Mouse (Mus musculus) forebrain, embryonic 13.5 days (tissue): ENCODE measurements around the gene Calm1. TPM values are rescaled to one million over a fixed set of nuclear protein-coding genes. Genes with fewer than 3 reads are reported as not detected.
"Not testable (repeated sequence)": the region's sequence is repeated elsewhere in the genome, so short reads cannot be mapped to it uniquely, and the experiment has no call there.

Source experiments
- ATAC-seq: fragments of 200-750 bp; cut with Nextera tagmentation; 2 replicates; pipeline ENCODE4 v1.8.0; 2017
- H3K27ac ChIP-seq: fragments of 300-500 bp; sonication (generic); 2 replicates; pipeline ENCODE4 v1.5.1; 2015; ENCODE audit warnings: inconsistent platforms, mild to moderate bottlenecking, moderate library complexity
- H3K27me3 ChIP-seq: fragments of 300-500 bp; sonication (generic); 2 replicates; pipeline ENCODE4 v1.6.1; 2015; ENCODE audit warnings: mild to moderate bottlenecking, inconsistent platforms
- H3K36me3 ChIP-seq: fragments of 300-500 bp; sonication (generic); 2 replicates; pipeline ENCODE4 v1.6.1; 2015; ENCODE audit warnings: mild to moderate bottlenecking, inconsistent platforms; ENCODE audit not compliant: poor library complexity, severe bottlenecking
- H3K4me1 ChIP-seq: fragments of 300-500 bp; sonication (generic); 2 replicates; pipeline ENCODE4 v1.6.1; 2015; ENCODE audit warnings: inconsistent platforms
- H3K4me2 ChIP-seq: fragments of 300-500 bp; sonication (generic); 2 replicates; pipeline ENCODE4 v1.6.1; 2015; ENCODE audit warnings: inconsistent platforms, mild to moderate bottlenecking, moderate library complexity
- H3K4me3 ChIP-seq: fragments of 300-500 bp; sonication (generic); 2 replicates; pipeline ENCODE4 v1.5.1; 2015; ENCODE audit warnings: mild to moderate bottlenecking, inconsistent platforms
- H3K9ac ChIP-seq: fragments of 300-500 bp; sonication (generic); 2 replicates; pipeline ENCODE4 v1.6.1; 2015; ENCODE audit warnings: mild to moderate bottlenecking, inconsistent platforms
- H3K9me3 ChIP-seq: fragments of 300-500 bp; sonication (generic); replicated peaks from 2 replicates; pipeline ENCODE4 v1.6.1; 2016; ENCODE audit warnings: inconsistent platforms
- WGBS: fragments of 180-500 bp; shearing (Covaris S2); methylation state at CpG from one replicate; pipeline ENCODE4 v1.1.7; 2015; 5-methylcytosine and 5-hydroxymethylcytosine counted together
- polyA plus RNA-seq: library from polyadenylated mRNA; unstranded; fragments of >200 nt; fragmentation: Nextera tagmentation; extraction: Ambion mirVana; gene quantifications from 2 replicates; pipeline ENCODE4 v1.2.1, GENCODE M21; 2015

Gene Calm1
- polyA plus RNA-seq, 1 experiment from 2014 or later = 2,096 TPM

DNA sequence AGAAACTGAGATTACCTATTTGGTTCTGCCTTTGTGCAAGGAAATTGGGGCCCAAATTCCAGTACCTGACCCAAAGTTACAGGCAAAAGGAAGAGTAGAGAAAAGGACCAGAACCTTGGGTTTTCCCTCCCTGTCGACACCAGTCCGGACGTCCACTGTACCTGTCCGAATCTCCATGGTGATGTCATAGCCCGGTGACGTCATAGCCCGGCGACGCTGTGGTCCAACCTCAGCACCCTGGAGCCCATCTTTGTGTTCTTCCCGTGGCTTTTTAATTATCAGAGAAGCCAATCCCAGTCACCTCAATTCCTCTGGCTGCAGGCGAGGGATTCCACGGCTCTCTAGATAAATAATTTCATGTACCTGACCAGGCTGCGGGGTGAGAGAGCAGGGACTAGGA lies 18.4 kb upstream of the Calm1 start:
- ATAC-seq = no peak
- Histone ChIP-seq H3K4me3 (no peak overlapping the region), H3K27ac (no peak overlapping the region), H3K4me1 (peaks cover 16% of the 10 kb centered on the region), H3K9ac (no peak overlapping the region), H3K4me2 (no peak overlapping the region), H3K9me3 (peaks cover 3% of the 10 kb centered on the region; the same call in 1 of the 2 replicates), H3K27me3 (no peaks in the 10 kb centered on the region), H3K36me3 (no peaks in the 10 kb centered on the region)
- WGBS = 92% methylated on average over 13 of the region's 13 CpGs

DNA sequence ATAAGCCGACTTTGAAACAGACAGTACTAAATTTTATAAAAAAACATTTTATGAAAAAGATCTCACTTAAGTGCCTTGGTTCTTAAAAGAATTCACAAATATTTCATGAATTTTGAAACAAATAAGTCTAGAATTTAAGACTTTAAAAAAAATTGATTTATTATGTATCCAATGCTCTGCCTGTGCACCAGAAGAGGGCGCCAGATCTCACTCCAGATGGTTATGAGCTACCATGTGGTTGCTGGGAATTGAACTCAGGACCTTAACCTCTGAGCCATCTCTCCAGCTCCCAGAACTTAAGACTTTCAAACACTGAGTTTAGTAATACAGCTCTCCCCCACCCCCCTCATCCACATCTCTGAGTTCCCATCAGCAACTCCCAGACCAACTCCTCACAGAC lies 16.6 kb upstream of the Calm1 start:
- Histone ChIP-seq H3K27ac (no peak overlapping the region), H3K4me3 (no peak overlapping the region), H3K4me1 (peaks cover 12% of the 10 kb centered on the region), H3K9ac (no peak overlapping the region), H3K27me3 (no peaks in the 10 kb centered on the region), H3K9me3 (peaks cover 3% of the 10 kb centered on the region; the same call in 1 of the 2 replicates), H3K36me3 (no peaks in the 10 kb centered on the region), H3K4me2 (no peak overlapping the region)
- ATAC-seq = no peak
- 84% methylated on average over 2 of the region's 2 CpGs for WGBS

DNA sequence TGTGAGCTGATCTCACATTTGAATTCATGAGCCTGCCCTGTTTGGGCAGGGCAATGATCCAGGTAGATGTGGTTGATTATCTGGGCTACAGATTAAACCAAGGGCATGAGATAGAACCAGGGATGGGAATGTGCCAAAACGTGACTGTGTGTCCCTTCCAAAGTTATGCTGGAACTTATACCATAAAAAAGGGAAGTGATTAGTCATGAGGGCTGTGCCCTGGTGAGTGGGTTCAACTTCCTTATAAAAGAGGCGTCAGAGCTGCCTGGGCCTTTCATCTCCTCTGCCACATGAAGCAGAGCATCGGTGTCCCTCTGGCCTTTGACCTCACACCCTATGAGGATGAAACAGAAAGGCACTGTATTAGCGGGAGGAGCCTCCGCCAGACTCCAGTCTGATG lies 15.3 kb upstream of the Calm1 start:
- no peak for ATAC-seq
- WGBS = 83% methylated on average over 5 of the region's 5 CpGs
- Histone ChIP-seq H3K27me3 (no peaks in the 10 kb centered on the region), H3K36me3 (no peaks in the 10 kb centered on the region), H3K4me2 (no peak overlapping the region), H3K4me3 (no peak overlapping the region), H3K9me3 (peaks cover 3% of the 10 kb centered on the region; the same call in 1 of the 2 replicates), H3K9ac (no peak overlapping the region), H3K4me1 (peaks cover 21% of the 10 kb centered on the region), H3K27ac (no peak overlapping the region)

DNA sequence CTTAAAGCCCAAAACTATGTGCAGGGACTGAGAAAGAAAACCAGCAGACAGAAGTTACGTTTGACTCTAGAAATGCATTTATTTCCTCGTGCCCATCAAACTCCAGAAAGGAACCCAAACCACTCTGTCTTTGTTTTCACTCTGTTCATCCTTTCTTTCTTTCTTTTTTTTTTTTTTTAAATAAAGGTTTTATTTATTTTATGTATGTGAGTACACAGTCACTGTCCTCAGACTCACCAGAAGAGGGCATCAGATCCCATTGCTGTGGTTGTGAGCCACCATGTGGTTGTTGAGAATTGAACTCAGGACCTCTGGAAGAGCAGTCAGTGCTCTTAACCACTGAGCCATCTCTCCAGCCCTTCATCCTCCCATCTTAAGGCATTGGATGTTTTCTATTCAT lies 14.3 kb upstream of the Calm1 start:
- peaks cover 21% of the 10 kb centered on the region for H3K4me1 ChIP-seq
- H3K27ac ChIP-seq, H3K9ac ChIP-seq, H3K27me3 ChIP-seq, H3K9me3 ChIP-seq, H3K36me3 ChIP-seq, H3K4me2 ChIP-seq, H3K4me3 ChIP-seq, ATAC-seq: not testable (repeated sequence)
- 78% methylated on average over 2 of the region's 2 CpGs for WGBS

DNA sequence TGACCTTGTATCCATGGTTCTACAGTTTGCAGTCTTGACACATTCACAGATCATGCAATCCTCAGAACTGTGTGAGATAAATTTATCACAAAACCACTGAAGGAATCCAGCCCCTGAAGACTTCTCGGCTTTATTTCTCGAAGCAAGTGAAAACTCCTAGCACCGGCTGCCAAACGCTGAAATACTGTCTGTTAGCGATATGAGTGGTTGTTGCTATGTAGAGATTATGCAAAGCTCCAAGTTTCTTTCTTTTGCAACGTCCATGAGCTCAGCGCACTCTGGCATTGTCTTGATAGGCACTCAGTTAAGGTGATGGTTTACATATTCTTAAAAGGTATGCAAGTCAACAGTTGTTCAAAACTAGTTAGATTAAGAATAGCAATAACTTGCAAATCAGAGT lies 13.3 kb upstream of the Calm1 start:
- Histone ChIP-seq H3K4me1 (peaks cover 21% of the 10 kb centered on the region), H3K36me3 (no peaks in the 10 kb centered on the region), H3K9ac (no peak overlapping the region), H3K27ac (peak overlapping the region; percentile 99; the same call in 1 of the 2 replicates), H3K4me3 (no peak overlapping the region), H3K27me3 (no peaks in the 10 kb centered on the region), H3K4me2 (peak overlapping the region; percentile 76; the same call in 1 of the 2 replicates), H3K9me3 (peaks cover 3% of the 10 kb centered on the region; the same call in 1 of the 2 replicates)
- no peak for ATAC-seq
- WGBS = 69% methylated on average over 7 of the region's 7 CpGs

DNA sequence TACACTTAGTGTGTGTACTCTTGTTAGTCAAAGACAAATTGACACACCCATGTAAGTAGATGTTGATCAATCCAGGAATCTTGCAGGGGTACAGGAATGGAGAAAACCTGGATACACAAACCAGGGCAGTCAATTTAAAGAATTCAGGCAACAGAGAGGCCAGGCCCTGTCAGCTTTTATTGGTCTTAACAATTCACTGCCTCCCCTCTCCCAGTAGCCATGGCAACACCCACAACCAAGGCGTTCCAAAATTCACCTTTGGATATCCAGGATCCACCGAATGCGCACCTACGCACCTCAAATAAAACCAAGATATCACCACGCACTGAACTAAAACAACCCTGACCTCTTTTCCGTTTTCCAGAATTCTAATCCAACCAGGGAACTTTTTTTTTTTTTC lies 12.9 kb upstream of the Calm1 start:
- Histone ChIP-seq H3K27ac (peak overlapping the region; percentile 99), H3K36me3 (no peaks in the 10 kb centered on the region), H3K9ac (peak overlapping the region; percentile 87), H3K27me3 (no peaks in the 10 kb centered on the region), H3K4me1 (peaks cover 21% of the 10 kb centered on the region), H3K4me3 (peak overlapping the region; percentile 62), H3K4me2 (peak overlapping the region; percentile 76), H3K9me3 (peaks cover 3% of the 10 kb centered on the region; the same call in 1 of the 2 replicates)
- 4% methylated on average over 6 of the region's 6 CpGs for WGBS
- no peak for ATAC-seq

DNA sequence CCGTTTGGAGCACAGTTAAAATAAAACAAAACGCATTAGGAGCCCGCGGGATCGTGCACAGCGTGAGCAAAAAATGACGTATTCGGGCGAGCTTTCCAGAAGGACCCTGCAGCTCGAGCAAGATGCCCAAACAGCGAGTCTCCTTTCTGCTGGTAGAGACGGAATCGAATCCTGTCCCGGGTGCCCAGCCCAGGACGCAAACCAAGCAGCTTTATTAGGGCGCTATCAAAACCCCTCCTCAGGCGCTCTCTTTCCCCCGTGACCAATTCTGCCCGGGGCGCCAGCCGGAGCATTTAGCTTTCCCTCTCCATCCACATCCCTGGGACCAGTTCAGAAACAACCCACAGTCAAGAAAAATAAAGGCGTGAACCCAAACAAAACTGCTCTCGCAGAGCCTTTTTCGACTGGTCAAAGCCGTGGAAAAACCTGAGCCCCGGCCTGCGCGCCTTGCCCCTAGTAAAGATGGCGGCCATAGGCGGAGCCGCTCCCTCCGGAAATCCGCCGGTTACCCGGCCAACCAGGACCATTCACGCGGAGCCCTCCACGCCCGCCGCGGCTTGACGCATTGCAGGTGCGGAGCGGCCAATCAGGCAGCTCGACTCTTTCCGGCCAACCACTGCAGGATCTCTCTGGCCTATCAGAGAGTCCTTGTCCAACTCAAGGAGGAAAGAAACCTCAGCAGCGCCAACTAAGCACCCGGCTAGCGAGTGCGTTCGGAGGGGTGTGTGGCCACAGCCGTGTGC lies 12.1 kb upstream of the Calm1 start:
- Histone ChIP-seq H3K9me3 (peaks cover 3% of the 10 kb centered on the region; the same call in 1 of the 2 replicates), H3K27ac (peak overlapping the region; percentile 99), H3K9ac (peak overlapping the region; percentile 87), H3K36me3 (no peaks in the 10 kb centered on the region), H3K4me1 (peaks cover 21% of the 10 kb centered on the region), H3K4me3 (peak overlapping the region; percentile 62), H3K4me2 (peak overlapping the region; percentile 76), H3K27me3 (no peaks in the 10 kb centered on the region)
- peak; percentile 100 for ATAC-seq
- WGBS = under 1% methylated on average over 52 of the region's 52 CpGs

DNA sequence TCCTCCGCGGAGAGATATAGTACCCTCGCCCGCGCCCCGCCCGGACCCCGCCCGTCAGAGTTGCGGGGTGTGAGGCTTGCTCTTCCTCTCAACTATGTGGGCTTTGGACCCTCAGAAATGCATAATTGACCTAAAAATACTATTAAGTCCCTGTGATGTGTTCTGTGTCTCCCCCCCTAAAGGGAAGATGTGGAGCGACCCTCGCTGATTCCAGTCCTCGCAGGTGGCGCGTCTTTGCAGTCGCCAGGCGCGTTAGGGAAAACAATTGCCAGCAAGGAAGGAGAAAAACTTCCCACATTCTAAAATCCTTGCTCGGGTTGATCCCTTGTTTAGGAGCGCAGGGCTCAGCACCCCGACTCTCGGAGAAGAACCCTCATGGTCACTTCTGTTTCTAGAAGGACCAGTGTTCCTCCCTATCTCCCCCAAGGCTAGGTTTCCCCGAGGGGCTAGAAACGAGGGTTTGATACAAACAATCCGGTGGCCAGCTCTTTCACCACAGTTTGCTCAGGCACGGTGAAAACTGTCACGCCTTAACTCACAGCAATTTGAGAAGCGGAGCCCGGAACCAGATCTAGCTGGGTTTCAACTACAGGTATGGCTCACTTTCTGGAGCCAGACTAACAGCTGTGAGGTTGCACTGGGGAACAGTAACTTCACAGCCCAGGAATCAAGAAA lies 11.3 kb upstream of the Calm1 start:
- H3K4me2 ChIP-seq = peak overlapping the region; percentile 76
- H3K4me3 ChIP-seq = peak overlapping the region; percentile 62
- 2% methylated on average over 29 of the region's 29 CpGs for WGBS
- ATAC-seq = no peak; the same call in 1 of the 2 replicates
- no peaks in the 10 kb centered on the region for H3K36me3 ChIP-seq
- H3K9ac ChIP-seq = peak overlapping the region; percentile 74
- H3K27me3 ChIP-seq = no peaks in the 10 kb centered on the region
- H3K4me1 ChIP-seq = peaks cover 21% of the 10 kb centered on the region
- H3K9me3 ChIP-seq = peaks cover under 1% of the 10 kb centered on the region; the same call in 1 of the 2 replicates
- H3K27ac ChIP-seq = peak overlapping the region; percentile 99

DNA sequence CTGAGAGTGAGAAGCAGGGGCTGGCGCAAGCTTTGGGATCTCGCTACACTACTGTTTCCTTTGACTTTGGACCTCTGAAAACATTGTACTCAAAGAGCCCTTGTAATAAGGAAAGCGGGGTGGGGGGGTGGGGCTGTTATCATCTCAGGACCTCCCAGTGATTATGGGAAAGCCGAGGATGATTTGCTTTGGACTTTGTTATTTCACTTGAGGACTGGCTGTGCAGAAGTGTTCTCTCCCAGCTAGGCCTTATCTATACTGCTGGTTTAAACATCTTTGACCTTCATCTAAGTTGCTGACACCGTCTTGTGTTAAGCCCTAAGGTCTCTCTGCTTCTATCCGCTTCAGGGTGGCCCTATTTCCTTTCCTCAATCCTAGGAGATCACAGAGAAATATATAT lies 8.4 kb upstream of the Calm1 start:
- Histone ChIP-seq H3K27ac (no peak overlapping the region), H3K36me3 (no peaks in the 10 kb centered on the region), H3K9me3 (no peaks in the 10 kb centered on the region), H3K9ac (no peak overlapping the region), H3K4me3 (no peak overlapping the region), H3K4me2 (no peak overlapping the region), H3K27me3 (no peaks in the 10 kb centered on the region), H3K4me1 (peaks cover 17% of the 10 kb centered on the region)
- ATAC-seq = no peak
- WGBS = 90% methylated on average over 6 of the region's 6 CpGs

DNA sequence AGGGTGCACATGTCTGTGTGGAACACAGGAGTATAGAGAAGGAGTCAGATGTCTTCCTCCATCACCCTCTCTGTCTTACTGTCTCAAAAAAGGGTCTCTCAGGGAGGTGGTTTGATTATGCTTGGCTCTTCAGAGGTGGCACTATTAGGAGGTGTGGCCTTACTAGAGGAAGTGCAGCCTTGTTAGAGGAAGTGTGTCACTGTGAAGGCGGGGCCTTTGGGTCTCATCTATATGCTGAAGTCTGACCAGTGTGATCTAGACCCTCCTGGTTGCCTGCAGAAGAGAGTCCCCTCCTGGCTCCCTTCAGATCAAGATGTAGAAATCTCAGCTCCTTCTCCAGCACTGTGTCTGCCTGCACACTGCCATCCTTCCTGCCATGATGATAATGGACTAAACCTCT lies 5.1 kb upstream of the Calm1 start:
- H3K4me1 ChIP-seq = peaks cover 6% of the 10 kb centered on the region
- H3K9me3 ChIP-seq = no peaks in the 10 kb centered on the region
- no peak overlapping the region for H3K4me3 ChIP-seq
- no peak for ATAC-seq
- H3K9ac ChIP-seq = no peak overlapping the region
- 92% methylated on average over 1 of the region's 1 CpGs for WGBS
- no peaks in the 10 kb centered on the region for H3K27me3 ChIP-seq
- no peaks in the 10 kb centered on the region for H3K36me3 ChIP-seq
- no peak overlapping the region for H3K4me2 ChIP-seq
- no peak overlapping the region for H3K27ac ChIP-seq

DNA sequence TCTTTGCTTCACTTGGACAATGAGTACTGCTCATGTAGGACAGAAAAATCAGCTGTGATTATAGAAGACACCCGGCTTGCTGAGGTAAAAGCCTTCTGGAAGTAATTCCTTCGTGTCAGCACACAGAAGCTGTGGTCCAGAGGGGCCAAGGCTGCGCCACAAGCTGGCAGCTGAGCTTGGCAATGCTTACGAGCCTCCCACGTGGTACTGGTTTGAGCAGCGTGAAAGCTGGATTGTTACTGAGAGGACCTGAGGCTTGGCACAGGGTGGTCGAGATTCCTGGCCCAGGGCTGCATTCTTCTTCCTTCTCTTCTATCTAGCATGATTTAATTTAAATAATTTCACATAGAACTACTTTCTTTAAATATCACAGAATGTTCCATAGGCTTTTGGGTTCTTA lies 2.4 kb upstream of the Calm1 start:
- no peak overlapping the region for H3K27ac ChIP-seq
- ATAC-seq = no peak
- 67% methylated on average over 7 of the region's 7 CpGs for WGBS

DNA sequence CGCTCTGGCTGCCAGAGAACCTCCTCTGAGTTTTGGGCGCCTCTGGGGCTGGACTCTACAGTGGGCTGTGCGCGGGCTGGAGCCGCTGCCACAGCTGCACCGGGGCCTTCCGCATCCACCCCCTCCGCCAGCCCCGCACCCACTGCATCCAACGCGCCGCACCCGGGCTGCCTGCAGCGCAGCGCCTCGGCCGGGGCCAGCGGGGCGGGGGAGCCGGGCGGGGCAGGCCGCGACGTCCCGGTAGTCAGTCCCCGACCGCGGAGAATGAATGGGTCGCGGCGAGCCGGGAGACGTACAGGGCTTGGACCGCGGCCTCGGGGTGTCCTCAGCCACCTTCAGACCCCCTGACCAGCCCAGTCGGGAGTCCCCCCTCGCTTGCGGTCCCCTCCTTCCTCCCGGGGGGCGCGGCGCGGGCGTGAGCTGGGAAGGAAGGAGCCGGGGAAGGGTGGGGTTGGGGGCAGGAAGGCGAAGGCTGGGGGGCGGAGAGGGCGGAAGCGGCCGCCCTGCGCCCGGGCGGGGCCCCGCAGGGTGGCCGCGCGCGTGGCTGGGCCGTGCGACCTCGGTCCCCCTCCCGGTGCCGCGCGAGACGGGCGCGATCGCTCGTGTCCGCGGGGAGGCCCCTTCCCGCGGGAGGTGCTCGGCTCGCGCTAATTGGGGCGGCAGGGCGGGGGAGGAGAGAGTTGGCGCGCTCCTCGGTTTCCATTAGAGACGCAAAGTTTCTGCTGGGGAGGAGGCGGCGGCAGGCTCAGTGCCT lies 833 bp downstream of the Calm1 start:
- Histone ChIP-seq H3K4me1 (peaks cover 36% of the 10 kb centered on the region), H3K27me3 (no peaks in the 10 kb centered on the region), H3K36me3 (peaks cover 25% of the 10 kb centered on the region), H3K9ac (peak overlapping the region; percentile 98), H3K27ac (peak overlapping the region; percentile 89), H3K4me2 (peak overlapping the region; percentile 82), H3K4me3 (peak overlapping the region; percentile 98), H3K9me3 (no peaks in the 10 kb centered on the region)
- peak; percentile 71 for ATAC-seq
- WGBS = 0% methylated on average over 44 of the region's 86 CpGs

More for the DNA sequence above, 2.4 kb upstream of the Calm1 start:
- H3K4me2 ChIP-seq = no peak overlapping the region
- no peaks in the 10 kb centered on the region for H3K27me3 ChIP-seq
- H3K4me3 ChIP-seq = no peak overlapping the region
- no peaks in the 10 kb centered on the region for H3K36me3 ChIP-seq
- H3K9ac ChIP-seq = no peak overlapping the region
- no peaks in the 10 kb centered on the region for H3K9me3 ChIP-seq
- H3K4me1 ChIP-seq = peaks cover 15% of the 10 kb centered on the region
